Mouse (Mus musculus) stomach, postnatal 0 days (tissue): ENCODE results near the gene Gm17387. TPM values are rescaled to one million over a fixed set of nuclear protein-coding genes. Genes with fewer than 3 reads are reported as not detected.

Experiments
- ATAC-seq: fragments of 200-750 bp; cut with Nextera tagmentation; 2 replicates; pipeline ENCODE4 v1.8.0; 2017; ENCODE audit not compliant: low FRiP score, low TSS enrichment
- DNase-seq: peaks from one replicate; pipeline ENCODE4 v3.0.0-alpha.2; 2016; ENCODE audit warnings: low spot score
- H3K27ac ChIP-seq: fragments of 300-500 bp; sonication (generic); replicated peaks from 2 replicates; pipeline ENCODE4 v1.5.1; 2014; ENCODE audit warnings: mild to moderate bottlenecking, control low read depth
- H3K27me3 ChIP-seq: fragments of 300-500 bp; sonication (generic); 2 replicates; pipeline ENCODE4 v1.6.1; 2014; ENCODE audit warnings: low read length; ENCODE audit not compliant: control insufficient read depth, insufficient read depth
- H3K36me3 ChIP-seq: fragments of 300-500 bp; sonication (generic); 2 replicates; pipeline ENCODE4 v1.6.1; 2014; ENCODE audit warnings: low read length, mixed read lengths; ENCODE audit not compliant: control insufficient read depth, insufficient read depth
- H3K4me1 ChIP-seq: fragments of 300-500 bp; sonication (generic); replicated peaks from 2 replicates; pipeline ENCODE4 v1.6.1; 2014; ENCODE audit warnings: antibody characterized with exemption; ENCODE audit not compliant: control insufficient read depth, insufficient read depth
- H3K4me2 ChIP-seq: fragments of 300-500 bp; sonication (generic); replicated peaks from 2 replicates; pipeline ENCODE4 v1.6.1; 2014; ENCODE audit warnings: low read depth, mild to moderate bottlenecking, control low read depth, moderate library complexity
- H3K4me3 ChIP-seq: fragments of 300-500 bp; sonication (generic); 2 replicates; pipeline ENCODE4 v1.5.1; 2014; ENCODE audit warnings: low read depth, low read length, control low read depth
- H3K9ac ChIP-seq: fragments of 300-500 bp; sonication (generic); 2 replicates; pipeline ENCODE4 v1.6.1; 2014; ENCODE audit warnings: mild to moderate bottlenecking, low read length, control low read depth, mixed read lengths
- H3K9me3 ChIP-seq: fragments of 300-500 bp; sonication (generic); 2 replicates; pipeline ENCODE4 v1.6.1; 2016; ENCODE audit warnings: low read length; ENCODE audit not compliant: control insufficient read depth
- CTCF ChIP-seq: IDR thresholded peaks from 2 replicates; pipeline ENCODE4 v1.5.1; 2016; ENCODE audit warnings: antibody characterized with exemption, low read depth, mild to moderate bottlenecking, moderate library complexity
- EP300 ChIP-seq: optimal IDR thresholded peaks from 2 replicates; pipeline ENCODE3; 2016; ENCODE audit warnings: antibody characterized with exemption
- WGBS: fragments of 180-500 bp; shearing (Covaris S2); extraction: QIAGEN DNeasy Blood & Tissue Kit; methylation state at CpG from one replicate; pipeline ENCODE4 v1.1.7; 2014; 5-methylcytosine and 5-hydroxymethylcytosine counted together
- polyA plus RNA-seq: library from polyadenylated mRNA; unstranded; fragments of >200 nt; fragmentation: Nextera tagmentation; extraction: Ambion mirVana; gene quantifications from 2 replicates; pipeline ENCODE4 v1.2.1, GENCODE M21; 2015

Gm17387 gene
- polyA plus RNA-seq, 1 experiment from 2014 or later: not detected

- Histone ChIP-seq H3K36me3 (no peaks in the 10 kb centered on the region), H3K4me1 (no peaks in the 10 kb centered on the region), H3K4me3 (no peak overlapping the region), H3K27me3 (no peaks in the 10 kb centered on the region), H3K4me2 (no peak overlapping the region), H3K9me3 (no peaks in the 10 kb centered on the region), H3K9ac (no peak overlapping the region), H3K27ac (no peak overlapping the region)
- 31% methylated on average over 23 of the region's 23 CpGs for WGBS
- ATAC-seq: peak; percentile 40; the same call in 1 of the 2 replicates
- TF ChIP-seq CTCF (peak; percentile 80), EP300 (no peak)
- peak; percentile 74 for DNase-seq
These were observed 43.2 kb downstream of the Gm17387 start for GRCm38 (mm10) chr7:141072017-141072745.

GRCm38 (mm10) chr7:141073782-141074181, 44.9 kb downstream of the Gm17387 start:
- TF ChIP-seq CTCF (no peak), EP300 (no peak)
- ATAC-seq: no peak
- Histone ChIP-seq H3K9ac (no peak overlapping the region), H3K4me1 (no peaks in the 10 kb centered on the region), H3K4me2 (no peak overlapping the region), H3K4me3 (no peak overlapping the region), H3K36me3 (no peaks in the 10 kb centered on the region), H3K27ac (no peak overlapping the region), H3K27me3 (no peaks in the 10 kb centered on the region), H3K9me3 (no peaks in the 10 kb centered on the region)
- no peak for DNase-seq
- WGBS: 73% methylated on average over 4 of the region's 4 CpGs

GRCm38 (mm10) chr7:141077841-141078240, 48.9 kb downstream of the Gm17387 start, which contains the start of gene Pkp3:
Gene Pkp3 (plus strand): TSS chr7:141078218.
- Histone ChIP-seq H3K9me3 (no peaks in the 10 kb centered on the region), H3K27me3 (no peaks in the 10 kb centered on the region), H3K4me3 (peak within 1 kb of the TSS; percentile 15; the same call in 1 of the 2 replicates), H3K36me3 (no peaks in the 10 kb centered on the region), H3K4me2 (peak within 1 kb of the TSS; percentile 53), H3K4me1 (no peaks in the 10 kb centered on the region), H3K9ac (peak within 1 kb of the TSS; percentile 72), H3K27ac (peak within 1 kb of the TSS; percentile 93)
- whole genome bisulfite sequencing: 77% methylated on average over 15 of the region's 15 CpGs
- TF ChIP-seq EP300: no peak
- no peak for TF ChIP-seq CTCF
- DNase-seq: no peak
- no peak for ATAC-seq

- DNase-seq: no peak
- TF ChIP-seq CTCF (no peak), EP300 (peak; percentile 16)
- peak overlapping the region; percentile 72; the same call in 1 of the 2 replicates for H3K9ac ChIP-seq
- H3K9me3 ChIP-seq: no peaks in the 10 kb centered on the region
- H3K27me3 ChIP-seq: no peaks in the 10 kb centered on the region
- H3K27ac ChIP-seq: peak overlapping the region; percentile 93
- ATAC-seq: no peak
- H3K4me3 ChIP-seq: no peak overlapping the region
- H3K4me2 ChIP-seq: peak overlapping the region; percentile 53
- 60% methylated on average over 4 of the region's 4 CpGs for WGBS
- H3K36me3 ChIP-seq: 0 out of 2 replicates have a peak, but pooled peaks cover 3% of the 10 kb centered on the region
- H3K4me1 ChIP-seq: no peaks in the 10 kb centered on the region
These were observed 49.9 kb downstream of the Gm17387 start for GRCm38 (mm10) chr7:141078876-141079275.

Other genes with a start within 250 kb of the Gm17387 start
- 0.11 and 0.16 TPM in 2 replicates for gene Syce1, start 241.3 kb upstream of the Gm17387 start, polyA plus RNA-seq
- gene Zfp941, start 207.0 kb upstream of the Gm17387 start, polyA plus RNA-seq: 0.59 and 0.65 TPM in 2 replicates
- 21.9 and 22.7 TPM in 2 replicates for gene Urah, start 194.1 kb upstream of the Gm17387 start, polyA plus RNA-seq
- gene Scgb1c1, start 183.6 kb upstream of the Gm17387 start, polyA plus RNA-seq: not detected in 2 replicates
- gene Odf3, start 181.3 kb upstream of the Gm17387 start, polyA plus RNA-seq: not detected in 2 replicates
- not detected in 2 replicates for gene Gm45785, start 172.8 kb upstream of the Gm17387 start, polyA plus RNA-seq
- 49.0 and 49.1 TPM in 2 replicates for gene Ric8a, start 172.2 kb upstream of the Gm17387 start, polyA plus RNA-seq
- gene Bet1l, start 171.6 kb upstream of the Gm17387 start, polyA plus RNA-seq: 44.5 and 49.0 TPM in 2 replicates
- 160 and 166 TPM in 2 replicates for gene Psmd13, start 147.2 kb upstream of the Gm17387 start, polyA plus RNA-seq
- 17.9 and 19.0 TPM in 2 replicates for gene Sirt3, start 146.8 kb upstream of the Gm17387 start, polyA plus RNA-seq
- 1.3 and 2.6 TPM in 2 replicates for gene Cox8b, start 128.7 kb upstream of the Gm17387 start, polyA plus RNA-seq
- 1.6 and 1.7 TPM in 2 replicates for gene Nlrp6, start 108.2 kb upstream of the Gm17387 start, polyA plus RNA-seq
- gene Pgghg, start 87.7 kb upstream of the Gm17387 start, polyA plus RNA-seq: 10.1 and 12.3 TPM in 2 replicates
- 0.58 and 0.82 TPM in 2 replicates for gene Ifitm5, start 78.8 kb upstream of the Gm17387 start, polyA plus RNA-seq
- gene Gm45717, start 73.2 kb upstream of the Gm17387 start, polyA plus RNA-seq: 0.32 and 0.71 TPM in 2 replicates
- gene Ifitm2, start 73.1 kb upstream of the Gm17387 start, polyA plus RNA-seq: 932 and 1,048 TPM in 2 replicates
- gene Ifitm1, start 61.9 kb upstream of the Gm17387 start, polyA plus RNA-seq: 162 and 173 TPM in 2 replicates
- gene Ifitm3, start 18.4 kb upstream of the Gm17387 start, polyA plus RNA-seq: 350 and 450 TPM in 2 replicates
- gene Ifitm6, start 11.2 kb upstream of the Gm17387 start, polyA plus RNA-seq: 0.40 and 0.63 TPM in 2 replicates
- gene B4galnt4, start 32.0 kb downstream of the Gm17387 start, polyA plus RNA-seq: 1.2 and 1.5 TPM in 2 replicates
- 97.9 and 105 TPM in 2 replicates for gene Pkp3, start 49.1 kb downstream of the Gm17387 start, polyA plus RNA-seq
- gene Sigirr, start 71.4 kb downstream of the Gm17387 start, polyA plus RNA-seq: 12.6 and 14.0 TPM in 2 replicates
- gene Ano9, start 88.7 kb downstream of the Gm17387 start, polyA plus RNA-seq: 17.9 and 20.4 TPM in 2 replicates
- 21.6 and 22.9 TPM in 2 replicates for gene Ptdss2, start 93.3 kb downstream of the Gm17387 start, polyA plus RNA-seq
- gene Rnh1, start 143.7 kb downstream of the Gm17387 start, polyA plus RNA-seq: 216 and 220 TPM in 2 replicates
- gene Hras, start 164.9 kb downstream of the Gm17387 start, polyA plus RNA-seq: 118 and 125 TPM in 2 replicates
- 2.8 and 3.5 TPM in 2 replicates for gene Lrrc56, start 165.0 kb downstream of the Gm17387 start, polyA plus RNA-seq
- gene Lmntd2, start 184.9 kb downstream of the Gm17387 start, polyA plus RNA-seq: 2.7 and 3.6 TPM in 2 replicates
- 84.2 and 105 TPM in 2 replicates for gene Rassf7, start 186.7 kb downstream of the Gm17387 start, polyA plus RNA-seq
- gene Phrf1, start 199.7 kb downstream of the Gm17387 start, polyA plus RNA-seq: 19.1 and 19.9 TPM in 2 replicates
- gene Irf7, start 237.3 kb downstream of the Gm17387 start, polyA plus RNA-seq: 11.3 and 12.2 TPM in 2 replicates
- 1.2 and 2.0 TPM in 2 replicates for gene Cdhr5, start 247.7 kb downstream of the Gm17387 start, polyA plus RNA-seq